33 mouse cellular contexts compared by ENCODE assay signal in genomic region chr2:128149596-128149995, GRCm38 (mm10).
"Had no signal": no experiment of that assay in that cellular context is flagged by ENCODE, and none has a peak within 500 bp of the region (broad histone marks: within the 10 kb centered on the region; RNA-seq: fewer than 3 reads in every experiment).

No protein-coding gene starts in this region.

- H3K4me1 ChIP-seq: midbrain, embryonic 12.5 days had no signal

- H3K9ac ChIP-seq: limb, embryonic 12.5 days; limb, embryonic 13.5 days; limb, embryonic 15.5 days; liver, embryonic 12.5 days; liver, embryonic 13.5 days; liver, embryonic 14.5 days; liver, embryonic 15.5 days; liver, postnatal 0 days; lung, embryonic 14.5 days; lung, embryonic 15.5 days; midbrain, embryonic 12.5 days; midbrain, embryonic 13.5 days; midbrain, embryonic 15.5 days; neural tube, embryonic 12.5 days; neural tube, embryonic 13.5 days had no signal

- H3K4me2 ChIP-seq: limb, embryonic 12.5 days; limb, embryonic 13.5 days; limb, embryonic 15.5 days; liver, embryonic 11.5 days; liver, embryonic 12.5 days; liver, embryonic 13.5 days; liver, embryonic 15.5 days; lung, embryonic 14.5 days; lung, embryonic 15.5 days; midbrain, embryonic 11.5 days; midbrain, embryonic 12.5 days; midbrain, embryonic 13.5 days; midbrain, embryonic 15.5 days; neural tube, embryonic 12.5 days; neural tube, embryonic 13.5 days had no signal

- H3K27me3 ChIP-seq: limb, embryonic 12.5 days; limb, embryonic 13.5 days; limb, embryonic 15.5 days; liver, embryonic 12.5 days; liver, embryonic 13.5 days; liver, embryonic 15.5 days; lung, embryonic 15.5 days; midbrain, embryonic 12.5 days; midbrain, embryonic 13.5 days; midbrain, embryonic 15.5 days; neural tube, embryonic 12.5 days; neural tube, embryonic 13.5 days had no signal

- DNase-seq: left cerebral cortex, postnatal 4 days; liver; liver, embryonic 13.5 days; liver, postnatal 0 days; lung, adult 18-20 months; lung, adult 2 months; lung, embryonic 14.5 days; lung, postnatal 10 days; lung, postnatal 14 days; lung, postnatal 36 days; lung, postnatal 4 days; midbrain, embryonic 14.5 days had no signal

- H3K4me3 ChIP-seq: limb, embryonic 10.5 days; limb, embryonic 12.5 days; limb, embryonic 13.5 days; limb, embryonic 15.5 days; liver, embryonic 12.5 days; liver, embryonic 13.5 days; liver, embryonic 15.5 days; lung, embryonic 15.5 days; megakaryocyte, embryonic 14.5 days; midbrain, embryonic 10.5 days; midbrain, embryonic 12.5 days; midbrain, embryonic 13.5 days; midbrain, embryonic 15.5 days; myocyte; neural tube, embryonic 12.5 days; neural tube, embryonic 13.5 days had no signal

- H3K27ac ChIP-seq: limb, embryonic 10.5 days; limb, embryonic 12.5 days; limb, embryonic 13.5 days; limb, embryonic 15.5 days; liver, embryonic 12.5 days; liver, embryonic 13.5 days; liver, embryonic 14.5 days; liver, embryonic 15.5 days; lung, embryonic 15.5 days; macrophage; midbrain, embryonic 10.5 days; midbrain, embryonic 12.5 days; midbrain, embryonic 13.5 days; midbrain, embryonic 15.5 days; neural tube, embryonic 12.5 days; neural tube, embryonic 13.5 days had no signal

- ATAC-seq: liver, embryonic 12.5 days; liver, postnatal 0 days; lung, postnatal 0 days; midbrain, embryonic 13.5 days; midbrain, embryonic 15.5 days; midbrain, embryonic 16.5 days had no signal

- H3K36me3 ChIP-seq: midbrain, embryonic 15.5 days had no signal

- H3K9me3 ChIP-seq: limb, embryonic 10.5 days; limb, embryonic 12.5 days; limb, embryonic 13.5 days; limb, embryonic 15.5 days; liver, embryonic 12.5 days; liver, embryonic 13.5 days; liver, embryonic 15.5 days; lung, embryonic 15.5 days; megakaryocyte, embryonic 14.5 days; midbrain, embryonic 10.5 days; midbrain, embryonic 12.5 days; midbrain, embryonic 13.5 days; midbrain, embryonic 15.5 days; neural tube, embryonic 12.5 days; neural tube, embryonic 13.5 days had no signal
